Mouse (Mus musculus) neural tube, embryonic 15.5 days (tissue): Measurements from ENCODE around the gene Cnnm3. TPM values are rescaled to one million over a fixed set of nuclear protein-coding genes. Genes with fewer than 3 reads are reported as not detected.

ENCODE experiments used
- ATAC-seq: fragments of 200-750 bp; cut with Nextera tagmentation; 2 replicates; pipeline ENCODE4 v1.8.0; 2017; ENCODE audit warnings: mild to moderate bottlenecking, moderate TSS enrichment, moderate library complexity; ENCODE audit not compliant: low FRiP score
- H3K27ac ChIP-seq: fragments of 300-500 bp; sonication (generic); replicated peaks from 2 replicates; pipeline ENCODE4 v1.5.1; 2015; ENCODE audit warnings: mild to moderate bottlenecking, inconsistent platforms
- H3K27me3 ChIP-seq: fragments of 300-500 bp; sonication (generic); replicated peaks from 2 replicates; pipeline ENCODE4 v1.6.1; 2015; ENCODE audit warnings: inconsistent platforms
- H3K36me3 ChIP-seq: fragments of 300-500 bp; sonication (generic); 2 replicates; pipeline ENCODE4 v1.6.1; 2015; ENCODE audit warnings: inconsistent platforms
- H3K4me1 ChIP-seq: fragments of 300-500 bp; sonication (generic); 2 replicates; pipeline ENCODE4 v1.6.1; 2015; ENCODE audit warnings: inconsistent platforms
- H3K4me2 ChIP-seq: fragments of 300-500 bp; sonication (generic); 2 replicates; pipeline ENCODE4 v1.6.1; 2015; ENCODE audit warnings: inconsistent platforms, mild to moderate bottlenecking, moderate library complexity
- H3K4me3 ChIP-seq: fragments of 300-500 bp; sonication (generic); replicated peaks from 2 replicates; pipeline ENCODE4 v1.5.1; 2015; ENCODE audit warnings: mild to moderate bottlenecking, inconsistent platforms
- H3K9ac ChIP-seq: fragments of 300-500 bp; sonication (generic); replicated peaks from 2 replicates; pipeline ENCODE4 v1.6.1; 2015; ENCODE audit warnings: mild to moderate bottlenecking, inconsistent platforms
- H3K9me3 ChIP-seq: fragments of 300-500 bp; sonication (generic); replicated peaks from 2 replicates; pipeline ENCODE4 v1.6.1; 2016; ENCODE audit warnings: inconsistent platforms
- WGBS: fragments of 180-500 bp; shearing (Covaris S2); methylation state at CpG from one replicate; pipeline ENCODE4 v1.1.7; 2015; ENCODE audit warnings: mixed read lengths; 5-methylcytosine and 5-hydroxymethylcytosine counted together
- polyA plus RNA-seq: library from polyadenylated mRNA; unstranded; fragments of >200 nt; fragmentation: Nextera tagmentation; extraction: Ambion mirVana; gene quantifications from 2 replicates; pipeline ENCODE4 v1.2.1, GENCODE M21; 2015

Gene Cnnm3
- polyA plus RNA-seq, 1 experiment from 2014 or later: 4.5 TPM

- ATAC-seq: no peak
- H3K27ac ChIP-seq: no peak within 1 kb of the TSS
- no peaks in the 10 kb centered on the region for H3K4me1 ChIP-seq
Measured at GRCm38 (mm10) chr1:36539186-36539585, 27.5 kb downstream of the Cnnm3 start, which contains the start of gene Gm42417. TSS of gene Gm42417 (minus strand) at chr1:36539429.

GRCm38 (mm10) chr1:36540132-36540531 is 28.5 kb downstream of the Cnnm3 start:
- Histone ChIP-seq H3K27ac (no peak overlapping the region), H3K4me2 (no peak overlapping the region), H3K9me3 (no peaks in the 10 kb centered on the region), H3K27me3 (no peaks in the 10 kb centered on the region), H3K4me3 (no peak overlapping the region), H3K9ac (no peak overlapping the region), H3K4me1 (0 out of 2 replicates have a peak, but pooled peaks cover 2% of the 10 kb centered on the region), H3K36me3 (peaks cover 37% of the 10 kb centered on the region)
- no peak for ATAC-seq
- WGBS: 91% methylated on average over 11 of the region's 11 CpGs

More at GRCm38 (mm10) chr1:36539186-36539585, 27.5 kb downstream of the Cnnm3 start, which contains the start of gene Gm42417:
- peaks cover 37% of the 10 kb centered on the region for H3K36me3 ChIP-seq
- WGBS: 62% methylated on average over 9 of the region's 9 CpGs
- H3K4me3 ChIP-seq: no peak within 1 kb of the TSS
- no peak within 1 kb of the TSS for H3K4me2 ChIP-seq
- no peak within 1 kb of the TSS for H3K9ac ChIP-seq
- H3K27me3 ChIP-seq: no peaks in the 10 kb centered on the region
- no peaks in the 10 kb centered on the region for H3K9me3 ChIP-seq

- no peak overlapping the region for H3K4me3 ChIP-seq
- no peaks in the 10 kb centered on the region for H3K9me3 ChIP-seq
- WGBS: 93% methylated on average over 12 of the region's 12 CpGs
- peaks cover 7% of the 10 kb centered on the region for H3K4me1 ChIP-seq
- no peak overlapping the region for H3K9ac ChIP-seq
- H3K27me3 ChIP-seq: no peaks in the 10 kb centered on the region
- no peak overlapping the region for H3K4me2 ChIP-seq
- H3K36me3 ChIP-seq: peaks cover 37% of the 10 kb centered on the region
- no peak for ATAC-seq
- H3K27ac ChIP-seq: no peak overlapping the region
Measured at GRCm38 (mm10) chr1:36540807-36541206, 29.1 kb downstream of the Cnnm3 start.

DNA sequence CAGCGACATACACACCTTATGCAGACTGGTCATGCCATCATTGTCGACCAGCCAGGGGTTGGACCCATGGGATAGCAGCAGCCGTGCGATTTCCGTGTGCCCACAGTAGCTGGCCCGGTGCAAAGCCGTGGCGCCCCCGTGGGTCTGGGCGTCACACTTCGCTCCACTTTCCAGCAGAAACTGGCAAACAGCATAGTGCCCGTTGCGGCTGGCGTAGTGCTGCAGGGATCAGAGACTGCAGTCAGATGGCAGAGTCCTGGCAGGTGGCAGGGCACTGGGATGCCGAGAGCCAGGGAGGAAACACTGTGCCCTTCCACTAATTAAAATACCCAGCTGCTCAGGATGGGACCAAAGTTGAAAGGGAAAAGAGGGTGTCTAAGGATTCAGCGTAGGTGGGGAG is 30.2 kb downstream of the Cnnm3 start:
- Histone ChIP-seq H3K9ac (no peak overlapping the region), H3K9me3 (no peaks in the 10 kb centered on the region), H3K4me3 (no peak overlapping the region), H3K36me3 (peaks cover 37% of the 10 kb centered on the region), H3K4me2 (no peak overlapping the region), H3K27me3 (no peaks in the 10 kb centered on the region), H3K27ac (no peak overlapping the region), H3K4me1 (peaks cover 16% of the 10 kb centered on the region)
- WGBS: 89% methylated on average over 16 of the region's 16 CpGs
- ATAC-seq: no peak

GRCm38 (mm10) chr1:36542925-36543324 is 31.3 kb downstream of the Cnnm3 start:
- H3K27me3 ChIP-seq: no peaks in the 10 kb centered on the region
- H3K4me1 ChIP-seq: peaks cover 23% of the 10 kb centered on the region
- H3K9ac ChIP-seq: no peak overlapping the region
- H3K4me2 ChIP-seq: no peak overlapping the region
- no peak for ATAC-seq
- H3K4me3 ChIP-seq: no peak overlapping the region
- no peaks in the 10 kb centered on the region for H3K9me3 ChIP-seq
- H3K36me3 ChIP-seq: peaks cover 37% of the 10 kb centered on the region
- no peak overlapping the region for H3K27ac ChIP-seq
- 91% methylated on average over 9 of the region's 9 CpGs for WGBS

DNA sequence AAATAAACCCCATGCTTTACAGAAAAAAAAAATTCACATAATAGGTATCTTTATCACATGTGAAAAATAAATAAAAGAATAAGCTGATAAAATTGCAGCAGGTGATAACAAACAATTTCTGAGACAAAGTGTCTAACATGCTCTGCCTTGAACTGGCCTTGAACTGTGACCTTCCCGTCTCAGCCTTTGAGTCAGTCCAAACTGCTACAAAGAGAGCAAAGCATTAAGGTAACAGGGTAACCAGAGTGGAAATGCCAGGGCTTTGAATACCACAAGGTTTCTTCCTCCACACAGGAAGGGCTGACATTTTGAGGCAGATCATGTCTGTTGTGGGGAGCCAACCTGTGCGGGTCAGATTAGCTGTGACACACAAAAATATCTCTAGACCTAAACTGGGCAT is 33.7 kb downstream of the Cnnm3 start:
- peaks cover 42% of the 10 kb centered on the region for H3K4me1 ChIP-seq
- 88% methylated on average over 2 of the region's 2 CpGs for WGBS

GRCm38 (mm10) chr1:36545845-36546600 is 34.4 kb downstream of the Cnnm3 start:
- H3K4me2 ChIP-seq: peak overlapping the region; percentile 81
- H3K9ac ChIP-seq: peak overlapping the region; percentile 76
- WGBS: 69% methylated on average over 19 of the region's 19 CpGs
- peaks cover 35% of the 10 kb centered on the region for H3K36me3 ChIP-seq
- H3K27me3 ChIP-seq: no peaks in the 10 kb centered on the region
- 0 out of 2 replicates have a peak overlapping the region, but pooled peaks have one; percentile 84 for H3K27ac ChIP-seq
- H3K4me1 ChIP-seq: peaks cover 47% of the 10 kb centered on the region
- H3K9me3 ChIP-seq: no peaks in the 10 kb centered on the region
- no peak for ATAC-seq
- H3K4me3 ChIP-seq: peak overlapping the region; percentile 71

More for the DNA sequence above, 33.7 kb downstream of the Cnnm3 start:
- H3K27ac ChIP-seq: no peak overlapping the region
- H3K4me2 ChIP-seq: peak overlapping the region; percentile 81; the same call in 1 of the 2 replicates
- no peak overlapping the region for H3K4me3 ChIP-seq
- H3K27me3 ChIP-seq: no peaks in the 10 kb centered on the region
- no peak overlapping the region for H3K9ac ChIP-seq
- H3K9me3 ChIP-seq: no peaks in the 10 kb centered on the region
- H3K36me3 ChIP-seq: peaks cover 34% of the 10 kb centered on the region
- no peak for ATAC-seq

DNA sequence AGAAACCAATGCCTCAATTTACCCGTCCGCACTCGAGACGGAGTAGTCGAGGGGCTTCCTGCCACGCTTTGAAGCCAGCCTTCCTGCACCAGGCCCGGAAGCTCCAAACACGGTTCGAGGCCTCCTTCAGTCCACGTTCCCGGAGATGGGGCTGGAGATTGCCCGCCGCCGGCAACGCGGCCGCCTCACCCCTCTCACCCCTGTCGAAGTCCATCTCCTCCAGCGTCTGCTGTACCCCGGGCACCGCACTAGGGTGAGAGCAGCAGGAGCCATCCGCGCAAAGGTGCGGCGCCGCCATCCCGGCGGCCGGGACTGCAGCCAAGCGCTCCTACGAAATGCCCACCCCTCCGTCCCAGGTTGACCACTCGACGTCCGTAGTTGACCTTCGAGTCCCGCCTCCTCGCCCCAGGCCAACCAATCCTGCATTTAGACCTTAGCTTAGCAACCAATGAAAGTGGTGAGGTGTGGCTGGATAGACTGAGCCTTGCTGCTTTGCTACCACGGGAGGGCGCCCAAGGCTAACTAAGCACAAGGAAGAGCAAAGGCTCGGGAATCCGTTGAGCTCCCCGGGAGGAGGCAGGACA is 35.3 kb downstream of the Cnnm3 start, which contains the start of gene Ankrd39:
Gene Ankrd39, minus strand, starts transcription at position 558 of the 584 bp plus-strand sequence.
- Histone ChIP-seq H3K27ac (peak within 1 kb of the TSS; percentile 84), H3K4me2 (peak within 1 kb of the TSS; percentile 81), H3K9me3 (no peaks in the 10 kb centered on the region), H3K4me3 (peak within 1 kb of the TSS; percentile 71), H3K27me3 (no peaks in the 10 kb centered on the region), H3K9ac (peak within 1 kb of the TSS; percentile 76), H3K36me3 (peaks cover 36% of the 10 kb centered on the region), H3K4me1 (peaks cover 51% of the 10 kb centered on the region)
- WGBS: under 1% methylated on average over 43 of the region's 43 CpGs
- ATAC-seq: peak; percentile 96

DNA sequence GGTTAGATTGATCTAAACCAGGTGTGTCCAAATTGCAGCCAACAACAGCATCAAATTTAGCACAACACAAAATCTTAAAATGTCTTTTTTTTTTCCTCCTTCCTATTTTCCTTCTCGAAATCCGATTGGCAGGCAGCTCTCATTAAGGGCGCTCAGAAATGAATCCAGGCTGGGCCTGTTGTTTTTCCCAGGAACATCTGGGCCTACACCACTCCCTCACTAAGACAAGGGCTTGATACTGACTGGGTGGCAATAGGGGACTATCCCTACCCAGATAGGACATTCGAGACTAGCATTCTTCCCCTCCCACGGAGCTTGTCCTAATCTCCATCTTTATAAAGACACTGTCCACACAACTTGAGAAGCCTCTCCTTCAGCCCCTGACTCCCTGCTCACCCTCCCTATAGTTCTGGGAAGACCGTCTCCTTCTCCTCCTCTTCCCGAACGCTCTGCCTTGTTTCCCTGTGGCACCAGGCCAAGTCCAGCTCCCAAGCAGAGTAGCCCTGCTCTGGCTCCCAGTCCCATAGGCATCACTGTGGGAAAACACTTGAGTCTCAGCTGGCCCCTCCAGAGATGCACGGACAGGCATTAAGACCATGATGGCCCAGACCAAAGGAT is 36.4 kb downstream of the Cnnm3 start:
- Histone ChIP-seq H3K4me1 (peaks cover 51% of the 10 kb centered on the region), H3K27me3 (no peaks in the 10 kb centered on the region), H3K9ac (no peak overlapping the region; the same call in 1 of the 2 replicates), H3K9me3 (no peaks in the 10 kb centered on the region), H3K27ac (peak overlapping the region; percentile 75), H3K4me3 (no peak overlapping the region), H3K4me2 (peak overlapping the region; percentile 15; the same call in 1 of the 2 replicates), H3K36me3 (peaks cover 42% of the 10 kb centered on the region)
- whole genome bisulfite sequencing: 33% methylated on average over 9 of the region's 9 CpGs
- no peak for ATAC-seq

GRCm38 (mm10) chr1:36548771-36549170 is 37.1 kb downstream of the Cnnm3 start:
- ATAC-seq: no peak
- H3K36me3 ChIP-seq: peaks cover 49% of the 10 kb centered on the region

GRCm38 (mm10) chr1:36549491-36549890 is 37.8 kb downstream of the Cnnm3 start:
- 81% methylated on average over 18 of the region's 18 CpGs for WGBS

More at GRCm38 (mm10) chr1:36548771-36549170, 37.1 kb downstream of the Cnnm3 start:
- H3K9me3 ChIP-seq: no peaks in the 10 kb centered on the region
- H3K9ac ChIP-seq: no peak overlapping the region
- H3K27ac ChIP-seq: no peak overlapping the region
- no peaks in the 10 kb centered on the region for H3K27me3 ChIP-seq
- no peak overlapping the region for H3K4me3 ChIP-seq
- no peak overlapping the region for H3K4me2 ChIP-seq
- peaks cover 54% of the 10 kb centered on the region for H3K4me1 ChIP-seq
- WGBS: 48% methylated on average over 8 of the region's 8 CpGs

More at GRCm38 (mm10) chr1:36549491-36549890, 37.8 kb downstream of the Cnnm3 start:
- Histone ChIP-seq H3K4me2 (no peak overlapping the region), H3K27me3 (no peaks in the 10 kb centered on the region), H3K4me1 (peaks cover 61% of the 10 kb centered on the region), H3K4me3 (no peak overlapping the region), H3K9me3 (no peaks in the 10 kb centered on the region), H3K36me3 (peaks cover 54% of the 10 kb centered on the region), H3K9ac (no peak overlapping the region), H3K27ac (0 out of 2 replicates have a peak overlapping the region, but pooled peaks have one; percentile 13)
- no peak for ATAC-seq
